Mouse (Mus musculus): ENCODE results near the gene Ccl25. TPM values are rescaled to one million over a fixed set of nuclear protein-coding genes. Genes with fewer than 3 reads are reported as not detected.

The Ccl25 gene
- total RNA-seq (2014; fragmentation: Nextera tagmentation), result 16.9 and 23.2 TPM in 2 replicates
- total RNA-seq (2017), result 5.1 and 16.7 TPM in 2 replicates

- peak; percentile 86 for ATAC-seq (replicated peaks; ENCODE audit: poor library complexity, severe bottlenecking)
These were observed at the start of gene Ccl25, which contains the start of gene Elavl1 for GRCm38 (mm10) chr8:4324983-4325750. TSS of gene Ccl25 (plus strand) at chr8:4325210. TSS of gene Elavl1 (minus strand) at chr8:4325413.

- peak; percentile 99 for ATAC-seq (replicated peaks; ENCODE audit: poor library complexity, severe bottlenecking)
These were observed 49.5 kb upstream of the Ccl25 start, which contains the start of gene Timm44 for GRCm38 (mm10) chr8:4275275-4276110. TSS of gene Timm44 (minus strand) at chr8:4275913.

- peak; percentile 31; the same call in 1 of the 2 replicates for ATAC-seq (replicated peaks; ENCODE audit: poor library complexity, severe bottlenecking)
These were observed 48.9 kb upstream of the Ccl25 start for GRCm38 (mm10) chr8:4276111-4276465.

GRCm38 (mm10) chr8:4292738-4293137 lies 32.3 kb upstream of the Ccl25 start:
- no peak for ATAC-seq (replicated peaks; ENCODE audit: poor library complexity, severe bottlenecking)

- ATAC-seq (replicated peaks; ENCODE audit: poor library complexity, severe bottlenecking), result no peak
These were observed 27.2 kb upstream of the Ccl25 start for GRCm38 (mm10) chr8:4297822-4298221.

GRCm38 (mm10) chr8:4304124-4304547 lies 20.9 kb upstream of the Ccl25 start:
- no peak for ATAC-seq (replicated peaks; ENCODE audit: poor library complexity, severe bottlenecking)

GRCm38 (mm10) chr8:4305838-4306237 lies 19.2 kb upstream of the Ccl25 start:
- no peak for ATAC-seq (replicated peaks; ENCODE audit: poor library complexity, severe bottlenecking)

- ATAC-seq (replicated peaks; ENCODE audit: poor library complexity, severe bottlenecking), result peak; percentile 90
These were observed 12.9 kb upstream of the Ccl25 start for GRCm38 (mm10) chr8:4312104-4312503.

GRCm38 (mm10) chr8:4313254-4314124 lies 11.5 kb upstream of the Ccl25 start:
- ATAC-seq (replicated peaks; ENCODE audit: poor library complexity, severe bottlenecking), result no peak

GRCm38 (mm10) chr8:4314852-4315251 lies 10.2 kb upstream of the Ccl25 start:
- no peak for ATAC-seq (replicated peaks; ENCODE audit: poor library complexity, severe bottlenecking)

- ATAC-seq (replicated peaks; ENCODE audit: poor library complexity, severe bottlenecking), result no peak
These were observed 6.9 kb upstream of the Ccl25 start for GRCm38 (mm10) chr8:4318124-4318523.

- ATAC-seq (replicated peaks; ENCODE audit: poor library complexity, severe bottlenecking), result no peak
These were observed 6.0 kb upstream of the Ccl25 start for GRCm38 (mm10) chr8:4318796-4319572.

GRCm38 (mm10) chr8:4319573-4319872 lies 5.5 kb upstream of the Ccl25 start:
- ATAC-seq (replicated peaks; ENCODE audit: poor library complexity, severe bottlenecking), result no peak

- no peak for ATAC-seq (replicated peaks; ENCODE audit: poor library complexity, severe bottlenecking)
These were observed 4.6 kb upstream of the Ccl25 start for GRCm38 (mm10) chr8:4320404-4320803.

- no peak for ATAC-seq (replicated peaks; ENCODE audit: poor library complexity, severe bottlenecking)
These were observed 4.0 kb upstream of the Ccl25 start for GRCm38 (mm10) chr8:4321031-4321430.

- peak; percentile 58 for ATAC-seq (replicated peaks; ENCODE audit: poor library complexity, severe bottlenecking)
These were observed 2.5 kb upstream of the Ccl25 start for GRCm38 (mm10) chr8:4322470-4322869.

GRCm38 (mm10) chr8:4323917-4324316 lies 1.1 kb upstream of the Ccl25 start:
- no peak for ATAC-seq (replicated peaks; ENCODE audit: poor library complexity, severe bottlenecking)

GRCm38 (mm10) chr8:4324525-4324924 lies 485 bp upstream of the Ccl25 start:
- ATAC-seq (replicated peaks; ENCODE audit: poor library complexity, severe bottlenecking), result peak; percentile 11

GRCm38 (mm10) chr8:4325751-4326036 lies 684 bp downstream of the Ccl25 start:
- no peak for ATAC-seq (replicated peaks; ENCODE audit: poor library complexity, severe bottlenecking)

GRCm38 (mm10) chr8:4329000-4329399 lies 4.0 kb downstream of the Ccl25 start:
- no peak for ATAC-seq (replicated peaks; ENCODE audit: poor library complexity, severe bottlenecking)

Measured in granulocyte monocyte progenitor cell, adult 5-6 weeks (primary cell).